Mouse (Mus musculus): ENCODE results near the gene Gm49342.

Gm49342 gene

DNA sequence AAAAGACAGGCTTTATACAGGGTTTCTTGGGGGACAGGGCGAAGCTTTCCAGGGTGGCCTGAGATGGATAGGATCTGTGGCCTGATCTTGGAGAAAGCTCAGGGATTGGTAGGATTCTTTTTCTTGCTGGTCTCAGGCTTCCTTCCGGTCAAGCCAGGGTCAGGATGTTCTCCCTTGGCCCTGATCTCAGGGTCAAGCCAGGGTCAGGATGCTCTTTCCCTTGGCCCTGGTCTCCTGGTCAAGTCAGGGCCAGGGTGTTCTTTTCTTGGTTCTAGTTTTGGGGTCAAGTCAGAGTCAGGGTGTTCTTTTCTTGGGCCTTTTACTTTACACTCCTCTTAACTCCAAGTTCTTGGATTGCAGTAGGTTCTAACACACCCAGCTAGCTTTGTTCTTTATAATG is 43.4 kb downstream of the Gm49342 start:
- DNase-seq: peak; percentile 12 to 33

DNA sequence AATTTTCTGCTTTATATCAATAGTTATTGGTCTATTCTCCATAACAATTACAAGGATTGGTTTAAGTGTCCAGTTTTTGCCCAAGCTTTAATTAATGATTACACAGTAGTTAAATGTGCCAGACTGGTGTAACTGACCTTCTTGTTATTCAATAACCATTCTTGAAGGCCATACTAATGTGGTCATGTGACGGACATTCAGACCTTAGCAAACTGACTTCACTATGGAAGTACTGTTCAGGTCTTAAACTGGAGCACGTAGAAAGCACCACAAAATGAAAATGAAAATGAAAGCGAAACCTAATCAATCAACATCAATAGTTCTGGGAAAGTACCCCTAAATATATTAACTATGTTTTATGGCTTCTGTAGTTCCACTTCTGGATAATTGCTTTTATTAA is 46.7 kb downstream of the Gm49342 start:
- DNase-seq: no peak

DNA sequence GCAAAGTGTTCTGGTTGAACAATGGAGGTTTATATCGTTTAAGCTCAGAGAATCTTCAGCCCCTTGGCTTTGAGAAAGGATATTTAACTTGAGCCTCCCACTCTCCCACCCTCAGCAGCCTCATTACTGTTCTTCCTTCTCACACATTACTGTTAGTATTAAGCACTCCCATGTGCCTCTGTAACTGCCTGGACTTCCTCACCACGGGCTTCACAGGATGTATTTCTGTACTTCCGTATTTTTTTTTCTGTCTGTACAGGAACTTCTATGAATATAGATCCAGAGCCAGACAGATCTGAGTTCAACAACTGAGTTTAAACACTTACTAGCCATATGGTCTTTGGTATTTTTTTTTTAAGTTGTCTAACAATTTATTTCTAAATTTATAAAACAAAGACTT is 52.8 kb downstream of the Gm49342 start:
- no peak for DNase-seq

DNA sequence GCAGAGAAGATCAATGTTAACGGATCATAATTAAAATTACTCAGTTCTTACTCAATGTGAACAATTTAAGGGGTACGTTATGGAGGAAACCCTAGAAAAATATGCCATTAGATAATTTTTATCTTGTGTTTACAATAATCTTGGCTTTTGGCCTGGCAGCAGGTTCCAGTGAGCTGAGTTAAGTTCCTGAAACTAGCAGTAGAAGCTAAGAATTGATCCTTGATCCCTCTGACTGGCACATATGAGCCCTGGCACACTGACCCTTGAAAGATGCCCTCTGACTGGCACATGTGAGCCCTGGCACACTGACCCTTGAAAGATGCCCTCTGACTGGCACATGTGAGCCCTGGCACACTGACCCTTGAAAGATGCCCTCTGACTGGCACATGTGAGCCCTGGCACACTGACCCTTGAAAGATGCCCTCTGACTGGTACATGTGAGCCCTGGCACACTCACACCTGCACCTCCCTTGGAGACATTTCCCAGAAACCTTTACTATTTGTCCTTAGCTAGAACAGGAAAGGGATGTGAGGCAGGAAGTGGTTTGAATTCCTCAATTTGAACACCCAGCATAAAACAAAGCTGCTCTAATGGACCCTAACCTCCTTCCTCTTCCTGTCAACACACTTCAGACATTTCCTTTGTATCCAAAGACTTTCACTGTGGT is 53.8 kb downstream of the Gm49342 start:
- DNase-seq: peak in 1 of 2 experiments; percentile 22

DNA sequence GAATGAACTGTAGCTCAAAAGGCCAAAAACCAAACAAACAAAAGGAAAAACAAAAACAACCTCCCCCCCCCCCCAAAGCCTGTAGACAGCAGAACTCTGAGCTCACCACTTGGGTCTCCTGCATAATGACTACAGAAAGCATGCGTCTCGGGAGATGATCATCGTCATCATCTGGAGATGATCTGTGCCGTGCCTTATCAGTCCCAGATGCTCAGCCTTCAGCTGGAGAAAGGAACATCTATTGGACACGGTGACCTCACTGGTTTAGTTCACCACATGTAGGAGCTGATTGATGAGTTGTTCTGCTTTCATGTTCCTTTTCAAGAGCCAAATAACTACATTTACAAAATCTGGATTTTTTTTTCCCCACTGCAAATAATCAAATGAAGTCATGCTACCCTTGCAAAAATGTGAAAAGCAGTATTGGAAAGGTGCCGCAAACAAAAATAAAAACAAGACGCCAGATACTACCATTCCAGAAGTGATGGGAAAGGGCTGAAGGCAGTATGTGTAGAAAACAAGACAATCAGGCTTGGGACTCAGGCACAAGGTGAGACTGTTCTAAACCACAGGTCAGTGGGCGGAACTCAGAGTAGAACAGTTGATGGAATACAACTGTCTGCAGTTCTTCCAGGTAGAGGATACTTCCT is 63.0 kb downstream of the Gm49342 start, which contains the start of gene Rnase10:
Gene Rnase10 (plus strand): TSS at position 600 of the 650 bp plus-strand sequence.
- no peak for DNase-seq

DNA sequence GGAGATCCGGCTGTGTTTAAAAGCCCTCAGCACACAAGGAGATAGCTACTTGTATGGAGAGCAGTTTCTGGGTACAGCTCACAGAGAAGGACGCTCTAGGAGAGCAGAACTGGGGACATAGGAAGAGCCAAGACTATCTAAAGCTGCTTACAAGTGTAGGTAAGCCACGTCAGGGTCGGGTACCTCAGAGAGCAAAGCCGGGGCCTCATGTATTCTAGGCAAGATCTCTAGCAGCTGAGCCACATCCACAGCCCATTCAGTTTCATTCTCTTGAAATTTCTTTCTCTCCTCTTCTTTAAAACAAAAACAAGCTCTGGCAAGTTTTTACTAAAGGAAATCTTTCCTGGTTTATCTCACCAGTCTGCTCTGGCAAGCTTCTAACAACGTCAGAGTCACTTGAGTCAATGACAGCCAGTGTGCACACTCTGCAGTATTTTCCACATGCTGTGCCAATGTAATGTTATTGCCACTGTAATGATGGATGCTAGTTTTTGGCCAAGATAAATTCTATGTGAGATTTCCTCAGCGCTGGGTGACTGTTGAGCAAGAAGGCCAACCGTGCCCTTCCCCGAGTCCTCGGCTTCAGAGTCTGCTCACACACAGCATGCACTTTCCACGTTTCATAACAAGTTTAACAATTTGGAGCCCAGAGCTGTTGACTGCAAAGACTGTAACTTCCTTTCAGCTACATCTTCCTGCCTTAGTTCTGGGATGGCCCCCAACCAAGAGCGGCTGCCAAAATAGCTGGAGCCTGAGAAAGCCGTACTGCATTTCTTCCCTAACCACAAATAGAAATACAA is 63.8 kb downstream of the Gm49342 start:
- DNase-seq: peak; percentile 62 to 70

DNA sequence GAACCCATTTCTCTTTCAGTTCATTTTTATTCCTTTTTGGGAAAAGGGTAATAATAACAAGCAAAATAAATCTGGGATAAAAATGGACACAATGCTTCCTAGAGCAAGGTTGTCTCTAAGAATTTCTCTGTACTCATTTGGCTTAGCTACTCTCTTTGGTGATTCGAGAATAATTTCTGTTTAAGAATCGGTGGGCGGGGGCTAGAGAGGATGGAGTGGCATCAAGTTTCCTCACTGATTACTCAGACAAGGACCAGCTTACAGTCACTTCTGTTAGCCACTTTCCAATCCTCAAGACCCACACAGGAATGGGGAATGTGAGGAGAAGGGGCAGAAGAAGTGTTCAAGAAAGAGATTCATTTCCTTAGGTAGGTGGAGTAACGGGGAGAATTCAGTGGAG is 64.5 kb downstream of the Gm49342 start:
- no peak for DNase-seq

DNA sequence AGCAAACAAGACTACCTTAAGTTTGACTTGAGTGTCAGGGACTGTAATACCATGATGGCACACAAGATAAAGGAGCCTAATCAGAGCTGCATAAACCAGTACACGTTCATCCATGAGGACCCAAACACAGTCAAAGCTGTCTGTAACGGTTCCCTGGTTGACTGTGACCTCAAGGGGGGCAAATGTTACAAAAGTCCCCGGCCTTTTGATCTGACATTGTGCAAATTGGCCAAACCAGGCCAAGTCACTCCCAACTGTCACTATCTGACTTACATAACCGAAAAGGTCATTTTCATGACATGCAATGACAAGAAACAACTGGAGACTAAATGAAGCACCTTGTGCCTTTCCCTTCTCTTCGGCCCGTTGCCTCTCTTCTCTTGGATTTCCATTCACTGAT is 65.3 kb downstream of the Gm49342 start:
- DNase-seq: peak in 1 of 2 experiments; percentile 31
